Mouse (Mus musculus) olfactory bulb, adult 2 months (tissue): Measurements from ENCODE around the gene Ttc30b.

Experiments
- CTCF ChIP-seq: fragments of 200-500 bp; IDR thresholded peaks from 2 replicates; pipeline ENCODE4 v1.5.1; 2012; ENCODE audit warnings: low read depth, mild to moderate bottlenecking, low read length, moderate library complexity; ENCODE audit not compliant: insufficient read depth
- POLR2A ChIP-seq: fragments of 200-500 bp; IDR thresholded peaks from 2 replicates; pipeline ENCODE4 v1.6.1; 2012; ENCODE audit warnings: mild to moderate bottlenecking, low read depth, low read length, moderate library complexity; ENCODE audit not compliant: insufficient read depth

- TF ChIP-seq POLR2A = no peak
- TF ChIP-seq CTCF = no peak
These were observed 12.3 kb downstream of the Ttc30b start for GRCm38 (mm10) chr2:75926061-75926460.
